Mouse (Mus musculus): ENCODE measurements around the gene Abcf1. TPM values are rescaled to one million over a fixed set of nuclear protein-coding genes. Genes with fewer than 3 reads are reported as not detected.
A peak's percentile ranks its signal among the peaks of the same experiment; 100 is the strongest.

Abcf1 gene
- total and polyA plus RNA-seq, 3 experiments, result 52.8 to 290 (median 110) TPM

DNA sequence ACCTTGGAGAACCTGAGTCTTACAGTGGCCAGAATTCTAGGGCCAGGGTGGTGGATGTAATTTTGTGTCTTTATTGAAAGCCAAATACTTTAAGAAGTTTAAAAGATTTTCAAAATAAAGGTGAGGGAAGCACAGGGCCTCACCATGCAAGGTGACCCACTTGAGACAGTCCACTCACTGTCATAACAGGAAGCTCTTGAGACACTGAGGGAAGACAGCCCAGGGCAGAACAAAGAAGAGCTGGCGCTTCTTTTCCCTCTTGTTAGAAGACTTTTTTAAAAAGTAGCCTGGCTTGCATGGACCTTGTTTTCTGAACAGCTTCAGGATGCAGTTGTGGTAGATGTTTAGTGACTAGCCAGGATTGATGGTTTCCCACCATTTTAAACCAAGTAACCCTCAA lies 49.2 kb downstream of the Abcf1 start:
- TF ChIP-seq MYC (IDR thresholded peaks at IDR 0.05; ENCODE audit: low read depth, low read length) (no peak), POLR2A (IDR thresholded peaks at IDR 0.05; ENCODE audit: low read depth, low read length) (0 out of 2 replicates have a peak, but pooled peaks have one; percentile 0)
- H3K79me2 ChIP-seq (replicated peaks; ENCODE audit: control insufficient read depth, extremely low read depth, insufficient read depth, poor library complexity, severe bottlenecking), result peaks cover 34% of the 10 kb centered on the region
- H3K36me3 ChIP-seq (replicated peaks in 1 of 2; ENCODE audit: control insufficient read depth in 1 of 2, insufficient read depth in 1 of 2, low read length in 1 of 2), result peaks cover 31 to 65% of the 10 kb centered on the region in 2 experiments
- H3K9ac ChIP-seq (ENCODE audit: insufficient read depth, low read depth), result peak overlapping the region; percentile 46
- no peaks in the 10 kb centered on the region for H3K9me3 ChIP-seq (replicated peaks; ENCODE audit: low read length)
- peak overlapping the region; percentile 74; the same call in 1 of the 2 replicates for H3K4me2 ChIP-seq (ENCODE audit: insufficient read depth, low read depth, poor library complexity, severe bottlenecking)
- no peak for DNase-seq (ENCODE audit: extremely low read depth)
- peaks cover 6 to 47% of the 10 kb centered on the region in 2 experiments; a peak in 3 of 4 replicates for H3K4me1 ChIP-seq (ENCODE audit: control insufficient read depth in 1 of 2, insufficient read depth in 2 of 2)
- H3K4me3 ChIP-seq (replicated peaks in 1 of 3; ENCODE audit: low read depth in 2 of 3, low read length in 2 of 3, poor library complexity in 1 of 3), result no peak overlapping the region
- H3K27ac ChIP-seq (ENCODE audit: insufficient read depth, low read depth), result no peak overlapping the region
- H3K27me3 ChIP-seq (replicated peaks), result no peaks in the 10 kb centered on the region
- in situ Hi-C loops (cut with MboI; ENCODE audit: low pct_ligation_motif_present, low pct_unique_long_range_greater_than_20kb, low sequenced_read_pairs), result no loop called here
- dilution Hi-C loops (cut with MboI; ENCODE audit: extremely low pct_ligation_motif_present, extremely low pct_unique_long_range_greater_than_20kb, low sequenced_read_pairs), result no loop called here

DNA sequence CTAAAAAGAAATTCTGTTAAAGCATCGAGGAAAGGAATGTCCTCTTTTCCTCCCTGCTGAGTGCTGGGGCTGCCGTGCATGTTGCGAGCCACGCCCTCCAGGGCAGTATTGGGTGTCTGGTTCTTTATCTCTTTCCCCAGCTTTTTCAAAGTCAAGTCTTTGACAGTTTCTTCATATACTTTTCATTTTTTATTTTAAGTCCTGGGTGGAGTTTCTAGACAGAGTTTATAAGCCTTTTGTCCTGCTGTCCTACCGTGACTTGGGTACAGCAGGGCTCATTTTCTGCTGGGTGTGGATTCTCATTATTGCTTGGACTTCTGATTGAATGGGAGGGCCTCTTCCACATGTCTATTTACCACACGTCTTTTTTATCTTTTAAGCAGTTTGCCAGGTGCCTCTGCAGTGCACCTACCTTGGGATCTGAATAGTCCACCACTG lies 49.7 kb downstream of the Abcf1 start:
- no peak for DNase-seq (ENCODE audit: extremely low read depth)
- Histone ChIP-seq H3K27me3 (replicated peaks) (no peaks in the 10 kb centered on the region), H3K79me2 (replicated peaks; ENCODE audit: control insufficient read depth, extremely low read depth, insufficient read depth, poor library complexity, severe bottlenecking) (peaks cover 39% of the 10 kb centered on the region), H3K9me3 (replicated peaks; ENCODE audit: low read length) (no peaks in the 10 kb centered on the region), H3K9ac (ENCODE audit: insufficient read depth, low read depth) (peak overlapping the region; percentile 46; the same call in 1 of the 2 replicates), H3K4me3 (replicated peaks in 1 of 3; ENCODE audit: low read depth in 2 of 3, low read length in 2 of 3, poor library complexity in 1 of 3) (peak overlapping the region in 1 of 3 experiments; percentile 77), H3K36me3 (replicated peaks in 1 of 2; ENCODE audit: control insufficient read depth in 1 of 2, insufficient read depth in 1 of 2, low read length in 1 of 2) (peaks cover 27 to 60% of the 10 kb centered on the region in 2 experiments), H3K4me1 (ENCODE audit: control insufficient read depth in 1 of 2, insufficient read depth in 2 of 2) (peaks cover 6 to 48% of the 10 kb centered on the region in 2 experiments; a peak in 3 of 4 replicates), H3K4me2 (ENCODE audit: insufficient read depth, low read depth, poor library complexity, severe bottlenecking) (peak overlapping the region; percentile 74; the same call in 1 of the 2 replicates), H3K27ac (ENCODE audit: insufficient read depth, low read depth) (no peak overlapping the region)
- dilution Hi-C loops (cut with MboI; ENCODE audit: extremely low pct_ligation_motif_present, extremely low pct_unique_long_range_greater_than_20kb, low sequenced_read_pairs) (no loop called here), in situ Hi-C loops (cut with MboI; ENCODE audit: low pct_ligation_motif_present, low pct_unique_long_range_greater_than_20kb, low sequenced_read_pairs) (no loop called here)
- no peak for TF ChIP-seq NELFE (IDR thresholded peaks at IDR 0.05; ENCODE audit: low read depth, low read length)
- no peak for TF ChIP-seq SMC3 (IDR thresholded peaks at IDR 0.05; ENCODE audit: low read depth, low read length)
- TF ChIP-seq JUN (IDR thresholded peaks at IDR 0.05; ENCODE audit: insufficient read depth, low read depth, low read length), result no peak
- no peak for TF ChIP-seq JUND (conservative IDR thresholded peaks at IDR 0.05; ENCODE audit: low read depth, low read length)
- TF ChIP-seq SIN3A (IDR thresholded peaks at IDR 0.05; ENCODE audit: low read length), result no peak
- TF ChIP-seq MXI1 (IDR thresholded peaks at IDR 0.05; ENCODE audit: low read depth, low read length), result peak; percentile 2; the same call in 1 of the 2 replicates
- TF ChIP-seq CHD2 (IDR thresholded peaks at IDR 0.05; ENCODE audit: low read length), result no peak
- TF ChIP-seq PAX5 (IDR thresholded peaks at IDR 0.05; ENCODE audit: low read length), result no peak

DNA sequence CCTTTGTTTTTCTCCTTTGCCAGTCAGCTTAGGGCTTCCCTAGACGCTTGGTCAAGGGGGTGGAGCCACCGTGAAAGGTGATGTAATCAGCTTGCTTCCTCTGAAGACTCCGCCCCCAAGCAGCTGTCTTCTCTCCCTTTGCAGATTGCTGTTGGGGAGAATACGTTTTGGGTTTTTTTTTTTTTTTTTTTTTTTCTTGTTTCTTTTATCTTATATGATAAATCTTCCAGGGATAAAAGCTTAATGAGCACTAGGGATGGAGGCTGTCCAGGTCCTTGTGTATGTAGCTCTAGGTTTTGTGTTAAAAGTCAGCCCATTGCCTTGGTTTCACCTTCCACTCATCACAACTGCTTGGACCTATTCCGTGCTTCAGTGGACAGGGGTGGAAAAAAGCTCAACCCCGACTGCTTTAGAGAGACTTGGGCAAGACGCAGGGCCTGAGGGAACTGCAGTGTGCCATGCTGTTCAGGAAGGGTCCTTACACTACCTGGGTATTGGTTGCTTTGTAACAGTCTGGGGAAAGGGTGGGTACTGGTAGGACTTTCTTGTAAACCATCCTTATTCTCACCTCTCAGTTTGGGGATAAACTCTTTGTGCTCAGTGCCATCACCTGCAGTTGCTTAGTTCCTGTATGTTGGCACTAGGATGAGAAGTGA lies 50.4 kb downstream of the Abcf1 start:
- in situ Hi-C loops (cut with MboI; ENCODE audit: low pct_ligation_motif_present, low pct_unique_long_range_greater_than_20kb, low sequenced_read_pairs) (no loop called here), dilution Hi-C loops (cut with MboI; ENCODE audit: extremely low pct_ligation_motif_present, extremely low pct_unique_long_range_greater_than_20kb, low sequenced_read_pairs) (no loop called here)
- Histone ChIP-seq H3K79me2 (replicated peaks; ENCODE audit: control insufficient read depth, extremely low read depth, insufficient read depth, poor library complexity, severe bottlenecking) (peaks cover 46% of the 10 kb centered on the region), H3K9ac (ENCODE audit: insufficient read depth, low read depth) (peak overlapping the region; percentile 100), H3K9me3 (replicated peaks; ENCODE audit: low read length) (no peaks in the 10 kb centered on the region), H3K4me3 (replicated peaks in 1 of 3; ENCODE audit: low read depth in 2 of 3, low read length in 2 of 3, poor library complexity in 1 of 3) (peak overlapping the region; percentile 24 to 77 (median 63)), H3K4me1 (ENCODE audit: control insufficient read depth in 1 of 2, insufficient read depth in 2 of 2) (peaks cover 6 to 55% of the 10 kb centered on the region in 2 experiments; a peak in 3 of 4 replicates), H3K27me3 (replicated peaks) (no peaks in the 10 kb centered on the region), H3K27ac (ENCODE audit: insufficient read depth, low read depth) (peak overlapping the region; percentile 75), H3K4me2 (ENCODE audit: insufficient read depth, low read depth, poor library complexity, severe bottlenecking) (peak overlapping the region; percentile 74), H3K36me3 (replicated peaks in 1 of 2; ENCODE audit: control insufficient read depth in 1 of 2, insufficient read depth in 1 of 2, low read length in 1 of 2) (peaks cover 27 to 58% of the 10 kb centered on the region in 2 experiments)
- DNase-seq (ENCODE audit: extremely low read depth), result peak; percentile 98
- TF ChIP-seq EP300 (IDR thresholded peaks at IDR 0.05; ENCODE audit: low read length) (no peak), JUN (IDR thresholded peaks at IDR 0.05; ENCODE audit: insufficient read depth, low read depth, low read length) (peak; percentile 65), E2F4 (IDR thresholded peaks at IDR 0.05; ENCODE audit: insufficient replicate concordance, low read depth, low read length) (0 out of 2 replicates have a peak, but pooled peaks have one; percentile 14), TCF12 (IDR thresholded peaks at IDR 0.05; ENCODE audit: low read depth, low read length) (peak; percentile 54; the same call in 1 of the 2 replicates), POLR2AphosphoS2 (IDR thresholded peaks at IDR 0.05; ENCODE audit: low read depth, low read length) (peak; percentile 89), CTCF (conservative IDR thresholded peaks at IDR 0.05 in 1 of 2, IDR thresholded peaks at IDR 0.05 in 1 of 2; ENCODE audit: low read depth in 2 of 2, low read length in 2 of 2) (no peak), NRF1 (IDR thresholded peaks at IDR 0.05; ENCODE audit: low read depth, low read length) (0 out of 2 replicates have a peak, but pooled peaks have one; percentile 41), JUND (conservative IDR thresholded peaks at IDR 0.05; ENCODE audit: low read depth, low read length) (peak; percentile 65), ETS1 (conservative IDR thresholded peaks at IDR 0.05; ENCODE audit: low read depth, low read length) (peak; percentile 61), BHLHE40 (IDR thresholded peaks at IDR 0.05; ENCODE audit: low read depth, low read length) (no peak), ZC3H11A (IDR thresholded peaks at IDR 0.05; ENCODE audit: low read depth, low read length) (no peak), NELFE (IDR thresholded peaks at IDR 0.05; ENCODE audit: low read depth, low read length) (peak; percentile 8; the same call in 1 of the 2 replicates), ZMIZ1 (IDR thresholded peaks at IDR 0.05; ENCODE audit: low read depth, low read length) (peak; percentile 70; the same call in 1 of the 2 replicates), RCOR1 (conservative IDR thresholded peaks at IDR 0.05; ENCODE audit: low read depth, low read length) (no peak), ELF1 (IDR thresholded peaks at IDR 0.05; ENCODE audit: low read depth, low read length) (no peak), MXI1 (IDR thresholded peaks at IDR 0.05; ENCODE audit: low read depth, low read length) (peak; percentile 8; the same call in 1 of the 2 replicates), MAZ (IDR thresholded peaks at IDR 0.05; ENCODE audit: low read depth, low read length) (peak; percentile 69; the same call in 1 of the 2 replicates), POLR2A (IDR thresholded peaks at IDR 0.05; ENCODE audit: low read depth, low read length) (peak; percentile 71)
